Mouse (Mus musculus): ENCODE results near the gene Rxra.

The Rxra gene

DNA sequence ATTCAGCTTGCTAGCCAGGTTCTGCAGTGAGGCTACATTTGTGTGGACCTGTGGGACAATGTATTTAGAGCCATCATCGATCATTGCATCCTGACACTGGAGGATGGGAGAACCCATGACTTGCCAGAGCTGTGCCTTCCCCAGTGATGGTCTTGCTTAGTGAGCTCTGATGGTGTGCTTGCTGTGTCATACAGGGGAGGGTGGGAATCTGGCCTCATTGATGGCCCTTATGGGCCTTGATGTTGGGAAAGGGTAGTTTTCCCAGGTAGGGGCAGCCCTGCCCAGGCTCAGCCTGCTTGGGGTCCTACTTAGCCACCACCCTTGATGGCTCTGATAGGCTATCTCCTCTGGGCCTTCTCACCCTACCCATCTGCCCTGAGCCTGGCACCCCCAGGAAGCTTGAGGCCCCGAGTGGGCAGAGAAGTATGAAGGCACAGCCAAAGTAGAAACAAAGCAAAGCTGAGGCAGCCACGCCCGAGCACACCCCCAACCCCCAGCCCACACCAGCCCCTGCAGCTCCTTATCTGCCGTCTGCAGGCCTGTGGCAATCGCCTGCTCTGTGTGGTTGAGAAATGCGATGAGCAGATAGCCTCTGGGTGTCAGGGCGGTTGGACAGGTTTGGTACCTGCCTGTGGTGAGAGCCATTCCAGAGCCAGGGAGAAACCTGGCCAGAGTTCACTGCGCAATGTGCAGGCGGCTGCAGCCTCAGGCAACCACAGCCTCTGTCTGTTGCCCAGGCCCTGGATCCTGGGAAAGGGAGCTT lies 26.8 kb downstream of the Rxra start:
- no peak for DNase-seq (ENCODE audit: low read depth, low spot score)

DNA sequence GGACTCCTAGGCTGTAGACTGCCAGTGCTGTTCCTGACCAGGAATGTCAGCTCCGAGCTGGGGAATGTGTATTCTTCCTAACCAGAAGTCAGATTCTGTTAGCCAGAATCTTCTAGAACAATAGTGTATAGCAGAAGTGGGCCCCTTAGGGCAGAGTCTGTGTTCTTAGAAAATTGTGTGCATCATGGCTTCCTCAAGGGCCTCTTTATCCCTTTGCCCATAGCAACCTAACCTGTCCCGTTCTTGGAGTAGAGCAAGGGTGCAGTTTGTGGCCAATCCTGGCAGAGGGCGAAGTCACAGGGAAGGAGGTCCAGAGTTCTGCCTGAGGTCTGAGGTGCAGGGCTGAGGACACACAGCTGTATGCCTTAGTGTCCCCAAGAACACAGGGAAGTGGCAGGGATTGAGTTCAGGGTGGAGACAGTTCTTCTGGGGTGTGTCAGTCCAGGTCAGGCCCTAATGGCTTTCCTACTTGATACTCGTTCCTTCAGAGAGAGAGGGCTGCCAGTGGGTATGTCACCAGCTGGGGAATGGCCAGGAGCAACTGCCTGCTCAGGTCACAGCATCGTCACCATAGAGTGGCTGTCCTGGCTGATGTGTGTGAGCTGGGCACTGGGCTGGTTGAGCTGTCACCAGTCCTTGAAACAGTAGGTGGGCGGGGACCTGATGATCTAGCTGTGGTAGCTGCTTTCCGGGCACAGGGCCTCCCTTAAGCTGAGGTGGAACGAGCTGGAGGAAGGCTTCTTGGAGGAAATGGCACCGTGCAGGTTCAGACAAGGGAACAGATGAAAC lies 27.8 kb downstream of the Rxra start:
- DNase-seq (ENCODE audit: low read depth, low spot score): no peak

DNA sequence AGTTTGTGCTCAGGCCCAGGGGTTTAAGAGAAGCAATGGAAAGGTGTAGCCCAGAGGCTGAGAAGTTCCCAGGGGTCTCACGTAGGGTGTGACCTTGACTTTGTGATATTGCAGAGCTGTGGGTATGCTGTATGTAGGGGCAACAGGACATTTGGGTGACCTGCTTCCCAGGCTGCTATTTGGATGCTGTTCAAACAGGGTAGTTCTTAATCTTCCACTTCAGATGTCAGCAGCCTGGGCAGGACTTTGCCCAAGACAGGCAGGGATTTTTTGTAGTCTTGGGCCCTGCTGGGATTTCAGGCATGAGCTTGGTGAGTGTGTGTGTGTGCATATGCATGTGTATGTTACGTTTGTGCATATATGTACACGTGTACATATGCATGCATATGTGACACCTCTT lies 28.4 kb downstream of the Rxra start:
- DNase-seq (ENCODE audit: low read depth, low spot score): no peak

DNA sequence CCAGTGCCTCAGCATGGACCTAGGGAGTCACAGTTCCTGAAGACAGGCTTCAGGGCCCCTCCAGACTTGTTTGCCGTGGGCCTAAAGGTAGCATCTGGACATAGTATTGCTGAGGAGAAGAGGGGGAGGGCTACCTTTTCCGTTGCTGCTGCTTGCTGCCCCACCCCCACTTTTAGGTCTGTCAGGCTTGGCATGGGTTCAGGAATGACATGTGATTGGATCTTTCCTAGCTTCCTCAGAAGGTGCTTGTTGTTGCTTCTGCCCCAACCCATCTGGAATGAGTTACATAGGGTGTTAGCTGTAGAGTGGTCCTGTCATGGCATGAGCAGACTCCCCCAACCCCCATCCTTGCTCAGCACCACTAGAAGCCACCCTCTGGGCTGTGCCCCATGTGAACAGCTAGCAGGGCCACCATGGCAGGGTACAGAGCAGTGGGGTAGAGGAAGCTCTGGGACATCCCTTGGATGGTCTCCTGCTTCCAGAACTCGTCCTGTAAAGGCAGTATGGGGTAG lies 34.7 kb downstream of the Rxra start:
- no peak for DNase-seq (ENCODE audit: low read depth, low spot score)

DNA sequence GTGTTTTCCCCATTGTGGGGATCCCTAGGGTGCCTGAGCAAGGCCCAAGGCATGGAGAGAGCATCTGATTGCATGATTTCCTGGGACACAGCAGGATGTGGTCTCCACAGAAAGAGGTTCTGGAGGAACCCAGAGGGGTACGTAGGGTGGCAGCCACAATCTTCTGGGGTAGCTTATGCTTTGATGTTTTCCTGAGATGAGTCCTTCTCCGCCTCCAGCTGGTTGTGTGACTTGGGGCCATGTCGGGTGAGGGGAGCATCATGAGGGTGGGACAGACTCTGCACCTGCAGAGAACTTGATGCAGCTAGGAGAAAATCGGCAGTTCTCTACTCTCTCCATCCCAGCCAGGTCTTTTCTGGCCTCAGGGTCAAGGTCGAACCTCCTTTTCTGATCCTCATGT lies 36.4 kb downstream of the Rxra start:
- DNase-seq (ENCODE audit: low read depth, low spot score): no peak

DNA sequence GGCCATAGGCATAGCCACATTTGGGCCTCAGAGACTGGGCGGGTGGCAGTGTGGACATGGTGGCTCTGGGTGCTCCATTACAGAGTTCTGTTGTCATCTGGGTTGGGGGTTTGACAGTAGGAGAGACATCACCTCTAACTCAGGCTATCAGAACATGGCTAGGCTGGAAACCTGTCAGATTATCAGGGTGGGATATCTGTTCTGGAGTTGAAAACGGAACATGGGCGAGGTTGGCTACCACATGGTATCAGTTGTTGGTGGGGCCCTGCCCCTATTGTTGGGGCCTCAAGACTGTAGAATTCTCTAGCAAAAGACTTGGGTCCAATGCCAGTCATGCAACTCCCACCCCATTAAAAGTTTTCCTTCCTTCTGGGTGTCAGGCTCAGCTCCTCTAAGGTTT lies 37.1 kb downstream of the Rxra start:
- DNase-seq (ENCODE audit: low read depth, low spot score): no peak

DNA sequence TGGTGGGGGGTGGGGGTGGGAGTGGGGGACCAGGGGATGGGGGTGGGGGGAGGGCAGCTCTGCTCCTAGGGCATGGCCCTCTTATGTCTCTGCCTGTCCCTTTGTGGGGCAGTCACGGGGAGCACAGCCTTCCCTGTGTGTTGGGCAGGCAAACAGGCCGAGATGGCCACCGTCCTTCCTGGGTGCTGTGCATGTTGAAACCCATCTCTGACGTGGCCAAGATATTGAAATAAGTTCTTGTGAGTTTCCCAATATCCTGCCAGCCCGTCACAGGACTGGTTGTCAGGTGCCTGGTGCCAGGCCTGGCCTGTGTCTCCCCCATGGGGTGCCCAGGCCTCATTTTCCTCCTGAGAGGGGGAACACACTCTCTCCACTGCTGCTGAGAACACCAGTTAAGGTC lies 37.9 kb downstream of the Rxra start:
- no peak for DNase-seq (ENCODE audit: low read depth, low spot score)

DNA sequence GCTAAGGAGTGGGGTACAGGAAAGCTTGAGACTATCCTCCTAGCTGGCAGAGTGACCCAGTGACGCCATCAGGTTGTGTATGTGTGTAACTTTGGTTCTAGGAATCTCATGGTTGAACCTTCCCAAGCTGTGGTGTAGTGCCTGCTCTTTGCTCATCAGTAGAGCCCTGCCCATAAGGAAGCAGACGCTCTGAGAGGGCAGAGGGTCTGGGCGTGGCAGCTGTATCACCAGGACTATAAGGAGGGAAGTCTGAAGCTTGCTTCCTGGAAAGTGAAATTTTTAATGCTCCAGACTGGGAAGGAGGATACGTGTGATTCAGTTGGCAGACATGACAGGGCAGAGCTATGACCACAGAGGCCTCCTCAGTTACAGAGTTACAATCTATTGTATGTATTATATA lies 39.0 kb downstream of the Rxra start:
- DNase-seq (ENCODE audit: low read depth, low spot score): no peak

DNA sequence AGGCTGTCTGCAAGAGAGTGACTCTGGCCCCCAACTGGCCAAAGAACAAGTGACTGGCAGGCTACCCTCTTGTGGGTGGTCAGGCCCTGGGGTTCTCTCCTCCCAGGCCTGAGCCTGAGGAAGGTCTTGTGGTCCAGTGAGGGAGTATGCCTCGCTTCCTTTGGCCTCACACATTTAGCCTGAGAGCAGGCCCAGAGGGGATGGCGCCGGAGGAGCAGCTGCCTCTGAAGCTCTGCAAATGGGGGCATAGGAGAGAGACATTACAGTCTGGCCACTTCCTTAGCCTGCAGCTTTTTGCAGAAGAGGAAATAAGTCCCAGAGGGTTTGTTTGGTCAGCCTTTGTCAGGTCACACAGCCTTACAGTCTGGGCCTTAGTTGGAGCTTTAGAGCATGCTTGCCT lies 40.1 kb downstream of the Rxra start:
- DNase-seq (ENCODE audit: low read depth, low spot score): no peak

DNA sequence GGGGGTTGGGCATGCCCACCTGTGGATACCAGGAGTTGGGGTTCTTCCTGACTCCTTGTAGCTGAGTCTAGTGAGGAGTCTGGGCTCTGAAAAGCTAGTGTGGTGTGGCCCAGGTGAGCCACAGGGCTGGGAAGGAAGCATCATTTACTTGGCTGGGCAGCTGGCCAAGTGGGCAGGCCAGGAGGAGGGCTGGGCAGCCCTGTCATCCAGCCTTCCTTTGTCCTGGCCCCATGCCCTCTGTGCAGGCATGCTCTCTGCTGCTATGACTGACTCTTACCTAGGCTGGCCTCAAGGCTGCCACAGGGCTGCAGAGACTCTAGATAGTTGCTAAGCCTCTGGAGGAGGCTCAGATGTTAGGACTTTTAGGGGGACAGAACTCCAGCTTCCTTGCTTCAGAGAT lies 42.0 kb downstream of the Rxra start:
- DNase-seq (ENCODE audit: low read depth, low spot score): no peak

DNA sequence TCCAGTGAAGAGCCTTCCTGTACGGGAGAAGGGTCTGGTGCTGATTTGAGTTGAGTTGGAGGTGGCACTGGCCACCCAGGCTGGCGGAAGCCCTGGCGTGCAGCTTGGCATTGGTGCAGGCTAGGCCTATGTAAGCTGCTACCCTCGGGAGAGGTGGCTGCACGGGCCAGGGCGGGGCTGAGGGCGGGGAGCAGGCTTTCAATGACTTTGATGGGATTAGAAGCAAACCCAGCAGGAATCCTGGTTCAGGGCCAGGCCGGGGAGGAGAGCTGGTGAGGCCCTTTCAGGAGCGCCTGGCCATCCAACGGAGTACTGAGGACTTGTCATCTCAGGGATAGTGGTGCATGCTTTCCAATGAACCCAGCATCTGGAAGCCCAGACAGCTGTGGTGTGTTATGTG lies 43.4 kb downstream of the Rxra start:
- DNase-seq (ENCODE audit: low read depth, low spot score): no peak

DNA sequence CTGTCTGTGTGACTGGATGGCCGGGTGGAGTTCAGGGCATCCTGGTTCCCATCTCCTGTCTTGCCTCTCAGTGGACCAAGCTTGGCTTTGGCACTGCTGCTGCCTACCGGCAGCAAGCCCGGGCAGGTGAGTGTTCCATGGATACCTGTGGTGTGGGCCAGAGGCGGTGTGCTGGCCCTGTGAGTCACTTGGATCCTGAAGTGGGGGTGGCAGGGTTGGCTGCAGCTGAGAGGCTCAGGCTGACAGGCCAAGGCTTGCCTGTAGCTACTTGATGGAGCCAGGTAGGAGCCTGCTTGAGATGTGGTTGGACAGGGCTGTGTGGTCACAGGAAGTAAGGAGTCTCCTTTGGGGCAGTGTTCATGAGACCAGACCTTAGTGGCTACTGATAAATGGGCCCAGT lies 45.4 kb downstream of the Rxra start:
- no peak for DNase-seq (ENCODE audit: low read depth, low spot score)

DNA sequence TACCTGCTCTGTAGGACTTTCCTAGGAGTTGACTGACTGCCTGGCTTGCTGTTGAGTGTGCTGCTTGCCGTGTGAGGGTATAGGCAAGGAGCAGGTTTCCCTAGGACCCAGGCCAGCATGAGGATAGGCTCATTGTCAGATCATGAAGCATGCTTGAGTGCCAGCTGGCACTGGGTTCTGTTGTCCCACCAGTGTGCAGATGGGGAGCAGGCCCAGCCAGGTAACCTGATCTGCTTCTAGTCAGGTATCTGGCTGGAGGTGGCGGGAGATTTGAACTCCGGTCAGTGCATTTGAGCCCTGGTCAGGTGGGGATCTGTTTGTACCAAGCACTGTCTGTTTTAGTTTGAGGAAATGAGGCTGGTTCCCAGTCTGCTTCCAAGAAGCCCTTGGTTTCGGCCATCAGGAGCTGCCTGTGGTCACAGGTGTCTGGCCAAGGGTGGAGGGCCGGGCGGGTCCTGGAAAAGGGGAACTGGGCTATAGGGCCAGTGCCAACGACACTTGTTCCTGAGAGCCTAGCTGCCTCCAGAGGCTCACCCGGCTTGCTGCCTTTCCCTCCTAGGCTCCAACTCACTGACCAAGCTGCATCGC lies 48.6 kb downstream of the Rxra start:
- DNase-seq (ENCODE audit: low read depth, low spot score): no peak

DNA sequence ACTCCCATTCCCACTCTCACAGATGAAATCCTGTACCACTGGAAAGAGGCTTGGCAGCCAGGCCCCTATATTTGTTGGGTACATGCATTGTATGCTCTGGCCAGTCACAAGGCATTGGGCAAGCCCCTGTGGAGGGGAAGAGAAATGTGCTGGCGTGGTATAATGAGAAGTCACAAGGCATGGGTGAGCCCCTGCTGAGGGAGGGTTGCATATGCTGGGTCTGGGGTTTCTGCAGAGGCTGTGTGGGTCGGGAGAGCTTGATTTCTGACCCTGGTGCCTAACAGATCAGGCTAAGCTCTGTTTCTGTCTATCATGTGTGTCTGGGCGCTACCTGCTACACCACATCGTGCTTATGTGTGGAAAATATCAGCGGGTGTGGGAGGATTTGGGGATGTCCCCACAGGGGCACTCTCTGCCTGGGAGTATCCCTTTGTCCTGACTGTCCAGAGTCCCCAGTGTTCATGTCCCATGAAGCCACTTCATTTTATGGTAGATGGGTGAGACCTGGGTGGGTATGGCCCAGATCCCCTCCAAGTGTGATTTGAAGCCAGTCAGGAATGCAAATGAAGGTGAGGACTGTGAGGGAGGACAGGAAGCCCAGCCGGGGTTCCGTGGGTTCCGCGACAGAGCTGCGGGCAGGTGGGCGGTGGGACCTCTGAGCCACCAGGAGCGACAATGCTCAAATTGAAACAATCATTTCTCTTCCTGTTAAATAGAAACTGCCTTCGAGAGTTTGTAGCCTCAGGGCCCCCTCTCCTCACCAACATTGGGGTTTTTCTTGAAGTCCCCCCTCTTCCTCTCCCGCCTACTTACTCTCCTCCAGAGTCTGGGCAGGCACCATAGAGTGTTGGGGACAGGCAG lies 52.0 kb downstream of the Rxra start:
- peak; percentile 31 for DNase-seq (ENCODE audit: low read depth, low spot score)

DNA sequence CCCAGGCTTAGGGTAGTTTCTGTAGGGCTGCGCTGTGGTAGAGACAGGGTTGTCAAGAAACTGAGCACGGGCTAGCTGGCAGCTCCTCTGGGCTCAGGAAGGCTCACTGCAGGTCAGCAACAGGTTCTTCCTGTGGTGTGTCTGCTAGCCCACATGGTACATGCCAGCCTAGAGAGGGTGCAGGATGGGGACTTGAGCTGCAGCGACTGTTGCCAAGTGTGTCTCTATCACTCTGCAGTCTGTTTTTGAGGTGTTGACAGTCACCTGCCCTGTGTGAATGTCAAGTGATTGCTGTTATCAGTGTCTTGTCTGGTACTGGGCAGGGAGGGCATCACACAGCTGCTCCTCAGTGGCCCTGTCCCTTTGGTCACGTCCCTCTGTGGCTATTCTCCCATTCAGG lies 52.8 kb downstream of the Rxra start:
- peak; percentile 4 for DNase-seq (ENCODE audit: low read depth, low spot score)

DNA sequence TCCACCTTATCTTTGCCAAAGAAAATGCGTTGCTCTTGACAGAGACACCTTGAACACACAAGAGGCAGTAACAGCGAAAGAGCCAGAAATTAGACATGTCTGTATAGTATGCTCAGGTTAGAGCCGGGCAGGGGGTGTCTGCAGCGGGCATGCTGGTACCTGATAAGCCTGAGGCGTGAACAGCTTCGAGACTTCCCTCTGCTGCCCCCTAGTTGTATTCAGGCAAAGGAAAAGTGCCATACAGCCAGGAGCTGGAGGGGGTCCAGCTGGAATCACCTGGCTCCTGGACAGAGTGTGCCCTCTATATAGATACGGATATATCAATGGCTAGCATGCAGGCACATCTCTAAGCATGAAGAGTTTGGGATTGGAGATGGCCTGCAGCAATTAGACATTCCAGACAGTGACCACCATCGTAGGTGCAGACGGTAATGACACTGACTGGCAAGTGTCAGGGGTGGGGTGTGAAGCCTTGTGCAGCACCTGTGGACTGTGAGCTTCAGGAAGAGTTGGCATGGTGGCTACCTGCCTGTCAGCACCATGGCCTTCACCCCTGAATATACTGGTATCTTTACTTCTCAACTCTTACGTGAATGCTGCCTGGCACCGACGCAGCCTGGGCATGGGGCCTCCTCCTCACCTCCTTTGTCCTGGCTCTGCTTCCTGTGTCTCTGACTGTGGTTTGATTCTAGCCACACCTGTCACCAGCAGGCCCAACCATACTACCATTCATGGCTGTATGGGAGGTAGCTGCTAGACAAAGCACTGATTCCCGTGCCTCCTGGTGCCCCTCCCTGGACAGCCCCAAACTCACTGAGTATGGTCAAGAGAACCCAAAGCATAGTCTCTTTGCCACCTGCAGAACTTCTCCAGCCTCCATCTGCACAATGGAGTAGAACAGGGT lies 54.0 kb downstream of the Rxra start:
- DNase-seq (ENCODE audit: low read depth, low spot score): peak; percentile 35

DNA sequence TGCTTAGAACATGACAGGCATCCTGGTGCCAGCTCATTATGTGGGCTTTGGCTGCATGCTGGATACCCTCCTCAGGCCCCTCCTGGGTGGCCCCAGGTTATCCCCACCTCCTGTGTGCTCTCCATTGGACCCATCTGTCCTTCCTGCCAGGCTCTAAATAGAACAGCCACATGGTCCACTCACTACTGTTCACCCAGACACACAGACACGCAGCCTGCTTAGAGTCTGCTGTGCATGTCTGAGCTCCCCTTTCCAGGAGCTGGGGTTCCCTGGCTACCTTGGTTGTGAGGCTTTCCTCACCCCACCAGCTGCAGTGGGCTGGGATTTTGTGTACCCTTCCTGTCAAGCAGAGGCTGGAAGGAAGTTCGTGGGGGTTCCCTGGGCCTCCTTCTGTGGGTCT lies 56.8 kb downstream of the Rxra start:
- no peak for DNase-seq (ENCODE audit: low read depth, low spot score)

DNA sequence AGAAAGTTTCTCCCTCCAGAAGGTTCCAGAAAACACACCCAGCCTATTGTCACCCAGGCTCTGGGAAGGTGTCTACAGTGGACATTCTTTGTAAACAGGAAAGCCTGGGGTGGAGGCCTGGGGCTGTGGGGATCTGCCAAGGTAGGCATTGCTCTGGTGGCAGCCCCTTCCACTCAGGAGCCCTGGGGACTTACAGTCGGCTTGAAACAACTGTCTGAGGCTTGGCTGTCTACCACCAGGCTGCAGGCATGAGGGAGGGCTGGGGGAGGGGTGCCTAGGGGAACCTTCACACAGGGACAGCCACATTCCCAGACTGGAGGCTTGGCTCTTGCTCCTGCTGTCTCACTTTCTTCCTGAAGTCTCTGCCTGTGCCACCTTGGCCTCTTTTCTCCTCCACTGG lies 58.1 kb downstream of the Rxra start:
- no peak for DNase-seq (ENCODE audit: low read depth, low spot score)

DNA sequence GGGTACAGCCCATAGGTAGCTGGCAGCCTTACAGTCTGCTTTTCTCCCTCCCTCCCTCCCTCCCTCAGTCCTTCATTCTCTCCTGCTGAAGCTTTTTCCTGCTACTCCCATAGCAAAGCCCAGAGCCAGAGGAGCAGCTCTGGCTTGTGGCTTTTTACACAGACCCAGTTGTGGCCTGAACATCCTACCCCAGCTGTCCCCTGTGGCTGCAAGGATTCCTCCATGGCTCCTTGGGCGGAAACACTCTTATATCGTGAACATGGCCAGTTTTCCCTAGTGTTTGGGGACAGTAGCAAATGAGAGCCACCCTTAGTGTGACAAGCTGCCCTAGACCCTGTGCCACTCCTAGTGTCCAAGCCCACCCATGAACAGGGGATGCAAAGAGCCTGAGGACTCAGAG lies 58.6 kb downstream of the Rxra start:
- no peak for DNase-seq (ENCODE audit: low read depth, low spot score)

DNA sequence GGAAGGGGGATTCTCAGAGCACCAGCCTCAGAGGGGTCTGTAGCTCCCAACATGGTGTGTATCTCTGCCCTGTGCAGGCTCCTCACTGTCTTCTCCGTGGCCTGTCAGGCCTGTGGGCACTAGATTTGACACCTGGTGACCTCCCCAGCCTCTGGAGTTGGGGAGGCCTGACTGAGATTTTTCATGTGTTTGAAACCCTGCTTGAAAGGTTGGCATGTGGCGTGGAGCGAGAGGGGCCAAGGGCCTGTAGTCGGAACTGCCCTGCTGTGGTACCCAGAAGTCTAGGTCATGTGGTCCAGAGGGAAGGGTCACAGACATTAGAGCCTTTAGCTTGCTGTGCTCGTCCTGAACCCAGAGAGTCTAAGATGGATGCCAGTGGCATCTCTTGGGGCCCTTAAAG lies 60.6 kb downstream of the Rxra start:
- no peak for DNase-seq (ENCODE audit: low read depth, low spot score)

DNA sequence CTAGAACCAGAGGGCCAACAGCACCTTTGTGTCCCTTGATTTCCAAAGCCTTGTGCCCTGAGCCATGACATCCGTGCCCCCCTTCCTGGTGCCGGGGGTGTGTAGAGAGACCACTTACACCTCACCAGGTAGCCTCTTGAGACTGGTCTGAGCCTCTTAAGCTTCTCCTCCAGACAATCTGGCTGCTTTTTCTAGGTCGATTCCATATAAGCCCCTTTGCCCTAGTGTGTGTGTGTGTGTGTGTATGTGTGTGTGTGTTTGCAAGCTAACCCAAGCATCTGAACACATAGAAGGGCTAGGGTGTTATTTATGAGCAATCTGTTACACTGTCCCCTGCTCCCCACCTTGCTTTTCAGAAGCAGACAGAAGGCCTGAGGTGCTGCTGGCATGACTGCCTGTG lies 62.2 kb downstream of the Rxra start:
- no peak for DNase-seq (ENCODE audit: low read depth, low spot score)

All from A20 (cell line).